9 mouse cellular contexts compared by ENCODE assay signal in genomic region chr11:103772505-103773386, GRCm38 (mm10). TPM values are rescaled to one million over a fixed set of nuclear protein-coding genes. Genes with fewer than 3 reads are reported as not detected.
DNase-seq lines count a peak whose midpoint lies in the region; ATAC-seq and TF ChIP-seq lines count a peak whose summit lies in the region.
"Had no signal": no experiment of that assay in that cellular context is flagged by ENCODE, and none has a peak within 500 bp of the region (broad histone marks: within the 10 kb centered on the region; RNA-seq: fewer than 3 reads in every experiment).

No protein-coding gene starts in this region.

- H3K4me1 ChIP-seq in lung, embryonic 15.5 days = peaks cover 12% of the 10 kb centered on the region
- peaks cover 36% of the 10 kb centered on the region for H3K4me1 ChIP-seq in forebrain, embryonic 13.5 days
- peaks cover 37% of the 10 kb centered on the region for H3K4me1 ChIP-seq in limb, embryonic 15.5 days
- peaks cover 2% of the 10 kb centered on the region; the same call in 1 of the 2 replicates for H3K4me1 ChIP-seq in stomach, postnatal 0 days (replicated peaks; ENCODE audit: control insufficient read depth, insufficient read depth)

- peaks cover 95% of the 10 kb centered on the region for H3K27me3 ChIP-seq in lung, embryonic 15.5 days
- H3K27me3 ChIP-seq in forebrain, embryonic 13.5 days = peaks cover 100% of the 10 kb centered on the region
- H3K27me3 ChIP-seq in limb, embryonic 15.5 days = peaks cover 92% of the 10 kb centered on the region
- H3K27me3 ChIP-seq in stomach, postnatal 0 days (ENCODE audit: control insufficient read depth, insufficient read depth, low read length) = peaks cover 22% of the 10 kb centered on the region

- H3K4me3 ChIP-seq in lung, embryonic 15.5 days = no peak overlapping the region
- H3K4me3 ChIP-seq in forebrain, embryonic 13.5 days = peak overlapping the region; percentile 42
- peak overlapping the region; percentile 39 for H3K4me3 ChIP-seq in limb, embryonic 15.5 days
- peak overlapping the region; percentile 24; the same call in 1 of the 2 replicates for H3K4me3 ChIP-seq in stomach, postnatal 0 days (ENCODE audit: low read depth, low read length)
- no peak overlapping the region for H3K4me3 ChIP-seq in left cerebral cortex, adult 2 months

- TF ChIP-seq CTCF in stomach, postnatal 0 days (IDR thresholded peaks at IDR 0.05; ENCODE audit: low read depth) = no peak
- no peak for TF ChIP-seq CTCF in left cerebral cortex, adult 2 months (IDR thresholded peaks at IDR 0.05)

- WGBS in lung, embryonic 15.5 days = 1% methylated on average over 23 of the region's 23 CpGs
- WGBS in forebrain, embryonic 13.5 days = under 1% methylated on average over 23 of the region's 23 CpGs
- 1% methylated on average over 23 of the region's 23 CpGs for WGBS in limb, embryonic 15.5 days
- 2% methylated on average over 23 of the region's 23 CpGs for WGBS in stomach, postnatal 0 days

- H3K4me2 ChIP-seq in lung, embryonic 15.5 days = peak overlapping the region; percentile 43
- H3K4me2 ChIP-seq in forebrain, embryonic 13.5 days = peak overlapping the region; percentile 66
- H3K4me2 ChIP-seq in limb, embryonic 15.5 days = peak overlapping the region; percentile 59
- peak overlapping the region; percentile 41 for H3K4me2 ChIP-seq in stomach, postnatal 0 days (replicated peaks; ENCODE audit: low read depth)

- H3K9me3 ChIP-seq in lung, embryonic 15.5 days = no peaks in the 10 kb centered on the region
- no peaks in the 10 kb centered on the region for H3K9me3 ChIP-seq in forebrain, embryonic 13.5 days (replicated peaks)
- H3K9me3 ChIP-seq in limb, embryonic 15.5 days = no peaks in the 10 kb centered on the region
- no peaks in the 10 kb centered on the region for H3K9me3 ChIP-seq in stomach, postnatal 0 days (ENCODE audit: control insufficient read depth, low read length)

- no peak overlapping the region for H3K27ac ChIP-seq in lung, embryonic 15.5 days
- no peak overlapping the region for H3K27ac ChIP-seq in forebrain, embryonic 13.5 days
- no peak overlapping the region for H3K27ac ChIP-seq in limb, embryonic 15.5 days
- H3K27ac ChIP-seq in stomach, postnatal 0 days (replicated peaks) = no peak overlapping the region
- H3K27ac ChIP-seq in left cerebral cortex, adult 2 months = no peak overlapping the region

- H3K9ac ChIP-seq in lung, embryonic 15.5 days = no peak overlapping the region
- H3K9ac ChIP-seq in forebrain, embryonic 13.5 days = no peak overlapping the region; the same call in 1 of the 2 replicates
- no peak overlapping the region for H3K9ac ChIP-seq in limb, embryonic 15.5 days
- no peak overlapping the region for H3K9ac ChIP-seq in stomach, postnatal 0 days (ENCODE audit: low read length)

- no peak for ATAC-seq in lung, embryonic 15.5 days (ENCODE audit: borderline replicate concordance, extremely low read depth, low FRiP score, low TSS enrichment)
- no peak for ATAC-seq in forebrain, embryonic 13.5 days
- ATAC-seq in limb, embryonic 15.5 days (ENCODE audit: insufficient number of reproducible peaks, low FRiP score, low TSS enrichment, low read depth) = no peak
- no peak for ATAC-seq in stomach, postnatal 0 days (ENCODE audit: low FRiP score, low TSS enrichment)

- intact Hi-C loops in left cerebral cortex, adult 2 months (cut with DNase I) = no loop called here

- no peaks in the 10 kb centered on the region for H3K36me3 ChIP-seq in lung, embryonic 15.5 days
- H3K36me3 ChIP-seq in forebrain, embryonic 13.5 days (ENCODE audit: poor library complexity, severe bottlenecking) = no peaks in the 10 kb centered on the region
- no peaks in the 10 kb centered on the region for H3K36me3 ChIP-seq in limb, embryonic 15.5 days
- no peaks in the 10 kb centered on the region for H3K36me3 ChIP-seq in stomach, postnatal 0 days (ENCODE audit: control insufficient read depth, insufficient read depth, low read length)

- no peak for DNase-seq in lung, postnatal 25 days (ENCODE audit: low spot score)
- no peak for DNase-seq in stomach, postnatal 0 days (ENCODE audit: low spot score)
- DNase-seq in layer of hippocampus, adult 11-12 months (ENCODE audit: low spot score) = no peak
- DNase-seq in kidney, adult 11 months = no peak
- DNase-seq in left cerebral cortex, adult 2 months (ENCODE audit: extremely low spot score in 1 of 2, low spot score in 2 of 2) = no peak

- TF ChIP-seq EP300 in stomach, postnatal 0 days (optimal IDR thresholded peaks at IDR 0.05) = no peak

RNA-seq across cellular contexts. Expression of gene Wnt3, which starts 1.2 kb away (rescaled TPM):
- polyA plus RNA-seq in lung, embryonic 15.5 days (2015; fragmentation: Nextera tagmentation; extraction: Ambion mirVana) = 0.09 and 0.23 TPM in 2 replicates
- 6.5 TPM in 2 replicates for polyA plus RNA-seq in forebrain, embryonic 13.5 days (2015; fragmentation: Nextera tagmentation; extraction: Ambion mirVana)
- 19.7 and 22.6 TPM in 2 replicates for polyA plus RNA-seq in limb, embryonic 15.5 days (2015; fragmentation: Nextera tagmentation; extraction: Ambion mirVana)
- 0.51 and 0.55 TPM in 2 replicates for polyA plus RNA-seq in stomach, postnatal 0 days (2015; fragmentation: Nextera tagmentation; extraction: Ambion mirVana)
- total RNA-seq in left cerebral cortex, adult 2 months (2021) = 1 to 10 TPM; 1.2 TPM
- total RNA-seq: liver, adult 2 months had no signal
- polyA plus RNA-seq: liver, adult 2 months had no signal

RNA-seq across cellular contexts. Expression of gene Wnt9b, which starts 23.1 kb away (rescaled TPM):
- polyA plus RNA-seq in lung, embryonic 15.5 days (2015; fragmentation: Nextera tagmentation; extraction: Ambion mirVana) = 0.04 TPM in 2 replicates
- polyA plus RNA-seq in forebrain, embryonic 13.5 days (2015; fragmentation: Nextera tagmentation; extraction: Ambion mirVana) = 0.10 and 0.14 TPM in 2 replicates
- 0.51 and 0.76 TPM in 2 replicates for polyA plus RNA-seq in limb, embryonic 15.5 days (2015; fragmentation: Nextera tagmentation; extraction: Ambion mirVana)
- not detected in 2 replicates for polyA plus RNA-seq in stomach, postnatal 0 days (2015; fragmentation: Nextera tagmentation; extraction: Ambion mirVana)
- under 1 TPM; 0.23 to 0.34 TPM for total RNA-seq in left cerebral cortex, adult 2 months (2021)

Comparison
In these comparisons a context has a peak if more than half of its experiments do, and no peak if none do; other contexts are left out.
1. H3K4me3 ChIP-seq: peak in forebrain, embryonic 13.5 days (single experiment), limb, embryonic 15.5 days (single experiment) and stomach, postnatal 0 days (single experiment); none in lung, embryonic 15.5 days (single experiment) and left cerebral cortex, adult 2 months (single experiment).
2. Peak in every context shown above with its lines, with median percentiles within 50 percentile points of each other: H3K4me2 ChIP-seq.